Mouse (Mus musculus): ENCODE results near the gene Cabp4. TPM values are rescaled to one million over a fixed set of nuclear protein-coding genes. Genes with fewer than 3 reads are reported as not detected.

Gene Cabp4
- polyA plus RNA-seq, 1 experiment from 2014 or later: not detected

DNA sequence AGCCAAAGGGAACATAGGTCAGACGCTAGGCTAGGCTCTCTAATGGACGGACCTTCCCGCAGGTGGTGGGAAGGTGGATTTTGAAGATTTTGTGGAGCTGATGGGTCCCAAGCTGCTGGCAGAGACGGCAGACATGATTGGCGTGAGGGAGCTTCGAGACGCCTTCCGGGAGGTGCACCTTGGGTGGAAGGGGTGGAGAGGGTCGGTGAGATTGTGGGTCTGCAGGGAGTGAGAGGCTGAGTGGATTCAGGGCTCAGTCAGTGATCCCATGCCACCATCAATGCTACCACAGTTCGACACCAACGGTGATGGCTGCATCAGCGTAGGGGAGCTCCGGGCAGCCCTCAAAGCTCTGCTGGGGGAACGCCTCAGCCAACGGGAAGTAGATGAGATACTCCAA is 57.7 kb downstream of the Cabp4 start:
- DNase-seq (ENCODE audit: low spot score): no peak
- H3K27me3 ChIP-seq (ENCODE audit: control insufficient read depth, insufficient read depth, low read length): no peaks in the 10 kb centered on the region
- 94% methylated on average over 15 of the region's 15 CpGs for WGBS

More for the DNA sequence above, 57.7 kb downstream of the Cabp4 start:
- Histone ChIP-seq H3K4me2 (ENCODE audit: low read depth, low read length) (no peak overlapping the region), H3K4me1 (ENCODE audit: control insufficient read depth, insufficient read depth, low read length) (no peaks in the 10 kb centered on the region), H3K9ac (replicated peaks; ENCODE audit: low read length) (no peak overlapping the region), H3K4me3 (ENCODE audit: low read depth, low read length) (no peak overlapping the region), H3K27ac (replicated peaks; ENCODE audit: low read depth, low read length) (no peak overlapping the region), H3K36me3 (replicated peaks; ENCODE audit: control insufficient read depth, insufficient read depth, low read depth, low read length) (no peaks in the 10 kb centered on the region), H3K9me3 (replicated peaks; ENCODE audit: control insufficient read depth, low read length) (no peaks in the 10 kb centered on the region)
- ATAC-seq (replicated peaks; ENCODE audit: insufficient number of reproducible peaks, low FRiP score, low TSS enrichment, low read depth): no peak

Other genes with a start within 250 kb of the Cabp4 start
- gene Tcirg1, start 236.9 kb downstream of the Cabp4 start, polyA plus RNA-seq (2014; fragmentation: Nextera tagmentation; extraction: Ambion mirVana): 16.3 and 21.8 TPM in 2 replicates
- 248 and 267 TPM in 2 replicates for gene Ndufs8, start 231.3 kb downstream of the Cabp4 start, polyA plus RNA-seq (2014; fragmentation: Nextera tagmentation; extraction: Ambion mirVana)
- 0.49 and 1.00 TPM in 2 replicates for gene Aldh3b1, start 214.2 kb downstream of the Cabp4 start, polyA plus RNA-seq (2014; fragmentation: Nextera tagmentation; extraction: Ambion mirVana)
- gene Unc93b1, start 208.8 kb downstream of the Cabp4 start, polyA plus RNA-seq (2014; fragmentation: Nextera tagmentation; extraction: Ambion mirVana): 6.0 and 6.3 TPM in 2 replicates
- gene Aldh3b3, start 185.4 kb downstream of the Cabp4 start, polyA plus RNA-seq (2014; fragmentation: Nextera tagmentation; extraction: Ambion mirVana): not detected in 2 replicates
- gene Aldh3b2, start 171.7 kb downstream of the Cabp4 start, polyA plus RNA-seq (2014; fragmentation: Nextera tagmentation; extraction: Ambion mirVana): 1.2 and 1.6 TPM in 2 replicates
- gene Acy3, start 157.5 kb downstream of the Cabp4 start, polyA plus RNA-seq (2014; fragmentation: Nextera tagmentation; extraction: Ambion mirVana): 2.3 and 3.5 TPM in 2 replicates
- 0.26 TPM in 1 of 2 replicates, not detected in the other for gene Tbx10, start 151.3 kb downstream of the Cabp4 start, polyA plus RNA-seq (2014; fragmentation: Nextera tagmentation; extraction: Ambion mirVana)
- gene Nudt8, start 143.5 kb downstream of the Cabp4 start, polyA plus RNA-seq (2014; fragmentation: Nextera tagmentation; extraction: Ambion mirVana): 24.2 and 26.6 TPM in 2 replicates
- 1.3 and 1.4 TPM in 2 replicates for gene Gm49405, start 143.4 kb downstream of the Cabp4 start, polyA plus RNA-seq (2014; fragmentation: Nextera tagmentation; extraction: Ambion mirVana)
- 2.2 TPM in 2 replicates for gene Doc2g, start 140.7 kb downstream of the Cabp4 start, polyA plus RNA-seq (2014; fragmentation: Nextera tagmentation; extraction: Ambion mirVana)
- 190 and 205 TPM in 2 replicates for gene Ndufv1, start 131.2 kb downstream of the Cabp4 start, polyA plus RNA-seq (2014; fragmentation: Nextera tagmentation; extraction: Ambion mirVana)
- 405 and 453 TPM in 2 replicates for gene Gstp1, start 106.0 kb downstream of the Cabp4 start, polyA plus RNA-seq (2014; fragmentation: Nextera tagmentation; extraction: Ambion mirVana)
- gene Gstp2, start 98.0 kb downstream of the Cabp4 start, polyA plus RNA-seq (2014; fragmentation: Nextera tagmentation; extraction: Ambion mirVana): 2.2 and 2.3 TPM in 2 replicates
- gene Gstp3, start 84.5 kb downstream of the Cabp4 start, polyA plus RNA-seq (2014; fragmentation: Nextera tagmentation; extraction: Ambion mirVana): not detected in 2 replicates
- not detected in 2 replicates for gene Cabp2, start 62.5 kb downstream of the Cabp4 start, polyA plus RNA-seq (2014; fragmentation: Nextera tagmentation; extraction: Ambion mirVana)
- gene Cdk2ap2, start 46.9 kb downstream of the Cabp4 start, polyA plus RNA-seq (2014; fragmentation: Nextera tagmentation; extraction: Ambion mirVana): 58.6 and 69.0 TPM in 2 replicates
- 6.3 and 7.3 TPM in 2 replicates for gene Pitpnm1, start 44.0 kb downstream of the Cabp4 start, polyA plus RNA-seq (2014; fragmentation: Nextera tagmentation; extraction: Ambion mirVana)
- 68.3 and 85.1 TPM in 2 replicates for gene Aip, start 18.2 kb downstream of the Cabp4 start, polyA plus RNA-seq (2014; fragmentation: Nextera tagmentation; extraction: Ambion mirVana)
- not detected in 2 replicates for gene Gpr152, start 4.2 kb downstream of the Cabp4 start, polyA plus RNA-seq (2014; fragmentation: Nextera tagmentation; extraction: Ambion mirVana)
- gene Coro1b, start 4.6 kb upstream of the Cabp4 start, polyA plus RNA-seq (2014; fragmentation: Nextera tagmentation; extraction: Ambion mirVana): 108 and 122 TPM in 2 replicates
- gene Ptprcap, start 9.6 kb upstream of the Cabp4 start, polyA plus RNA-seq (2014; fragmentation: Nextera tagmentation; extraction: Ambion mirVana): 0.64 and 1.3 TPM in 2 replicates
- 42.0 and 42.3 TPM in 2 replicates for gene Rps6kb2, start 19.3 kb upstream of the Cabp4 start, polyA plus RNA-seq (2014; fragmentation: Nextera tagmentation; extraction: Ambion mirVana)
- 2.0 TPM in 2 replicates for gene Carns1, start 31.4 kb upstream of the Cabp4 start, polyA plus RNA-seq (2014; fragmentation: Nextera tagmentation; extraction: Ambion mirVana)
- 0.96 and 1.4 TPM in 2 replicates for gene Tbc1d10c, start 47.3 kb upstream of the Cabp4 start, polyA plus RNA-seq (2014; fragmentation: Nextera tagmentation; extraction: Ambion mirVana)
- 955 and 1,002 TPM in 2 replicates for gene Ppp1ca, start 48.0 kb upstream of the Cabp4 start, polyA plus RNA-seq (2014; fragmentation: Nextera tagmentation; extraction: Ambion mirVana)
- 46.8 and 49.5 TPM in 2 replicates for gene Rad9a, start 57.6 kb upstream of the Cabp4 start, polyA plus RNA-seq (2014; fragmentation: Nextera tagmentation; extraction: Ambion mirVana)
- 4.6 and 5.0 TPM in 2 replicates for gene Clcf1, start 70.2 kb upstream of the Cabp4 start, polyA plus RNA-seq (2014; fragmentation: Nextera tagmentation; extraction: Ambion mirVana)
- not detected in 2 replicates for gene AC109138.7, start 70.3 kb upstream of the Cabp4 start, polyA plus RNA-seq (2014; fragmentation: Nextera tagmentation; extraction: Ambion mirVana)
- 12.7 and 13.0 TPM in 2 replicates for gene Pold4, start 87.9 kb upstream of the Cabp4 start, polyA plus RNA-seq (2014; fragmentation: Nextera tagmentation; extraction: Ambion mirVana)
- gene Ssh3, start 125.1 kb upstream of the Cabp4 start, polyA plus RNA-seq (2014; fragmentation: Nextera tagmentation; extraction: Ambion mirVana): 2.7 and 4.8 TPM in 2 replicates
- gene Ankrd13d, start 139.1 kb upstream of the Cabp4 start, polyA plus RNA-seq (2014; fragmentation: Nextera tagmentation; extraction: Ambion mirVana): 5.6 and 6.4 TPM in 2 replicates
- gene Grk2, start 162.2 kb upstream of the Cabp4 start, polyA plus RNA-seq (2014; fragmentation: Nextera tagmentation; extraction: Ambion mirVana): 13.5 and 18.9 TPM in 2 replicates

Data from embryonic facial prominence, embryonic 11.5 days (tissue).